Mouse (Mus musculus) CD4-positive helper T cell, adult 2 months (primary cell): ENCODE results near the gene Olfr324.
A peak's percentile ranks its signal among the peaks of the same experiment; 100 is the strongest.

Experiments
- DNase-seq: peaks from one replicate; pipeline ENCODE4 v3.0.0-alpha.2; 2012; ENCODE audit warnings: low read depth, missing footprints, low spot score

Olfr324 gene

GRCm38 (mm10) chr11:58634878-58635277 lies 40.0 kb downstream of the Olfr324 start:
- no peak for DNase-seq

GRCm38 (mm10) chr11:58636376-58636977 lies 41.6 kb downstream of the Olfr324 start:
- peak; percentile 44 for DNase-seq

GRCm38 (mm10) chr11:58638176-58638701 lies 43.3 kb downstream of the Olfr324 start:
- no peak for DNase-seq

GRCm38 (mm10) chr11:58640272-58640867 lies 45.5 kb downstream of the Olfr324 start, which contains the start of gene Trim58:
Trim58 (plus strand) TSS chr11:58640465.
- DNase-seq, result no peak

GRCm38 (mm10) chr11:58641057-58641456 lies 46.1 kb downstream of the Olfr324 start:
- DNase-seq, result no peak

GRCm38 (mm10) chr11:58641638-58642358 lies 46.9 kb downstream of the Olfr324 start:
- DNase-seq, result no peak

GRCm38 (mm10) chr11:58643350-58643749 lies 48.4 kb downstream of the Olfr324 start:
- DNase-seq, result peak; percentile 54
